Mouse (Mus musculus): ENCODE data around the gene Olfr460. TPM values are rescaled to one million over a fixed set of nuclear protein-coding genes. Genes with fewer than 3 reads are reported as not detected.

Olfr460 gene
- polyA plus RNA-seq (2015; fragmentation: Nextera tagmentation; extraction: Ambion mirVana) = not detected in 2 replicates

DNA sequence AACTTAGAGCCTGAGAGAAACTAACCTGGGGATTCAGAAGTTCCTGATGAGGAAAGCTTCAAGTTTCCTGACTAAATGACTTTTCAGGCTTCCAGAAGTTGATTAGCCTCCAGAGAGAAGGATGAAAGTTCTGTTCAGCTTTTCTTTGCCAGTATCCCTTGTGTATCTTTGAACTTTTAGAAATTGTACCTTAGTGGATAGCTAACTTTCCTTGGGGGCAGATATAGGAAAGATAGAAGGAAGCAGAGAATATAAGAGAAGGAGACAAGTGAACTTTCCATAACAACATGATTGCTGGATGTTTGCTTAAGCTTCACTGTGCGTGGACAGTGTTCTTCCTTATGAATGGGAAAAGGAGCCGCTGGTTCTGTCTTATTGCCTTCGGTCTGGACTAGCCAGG, at the start of gene Olfr460:
Gene Olfr460, plus strand, starts transcription at position 301 of the 400 bp plus-strand sequence.

DNA sequence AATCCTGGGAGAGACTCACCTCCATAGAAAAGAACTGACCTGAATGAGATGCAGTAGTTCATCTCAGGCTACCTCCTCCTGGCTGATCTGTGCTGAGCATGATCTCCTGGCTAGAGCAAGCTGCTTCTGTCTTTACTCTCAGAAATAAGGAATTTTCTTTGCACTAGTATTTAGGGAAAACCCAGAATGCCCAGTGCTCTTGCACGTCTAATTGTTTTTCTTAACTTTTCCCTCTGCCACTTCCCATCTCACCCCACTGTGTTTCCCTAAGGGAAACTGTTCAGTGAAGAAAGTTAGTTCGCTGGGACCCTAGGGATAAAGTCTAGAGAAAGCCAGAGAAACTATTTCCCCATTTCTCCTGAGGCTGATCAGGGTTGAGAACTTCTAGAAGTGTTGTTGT, 14.3 kb upstream of the Olfr460 start, which contains the start of gene Olfr461:
Gene Olfr461, minus strand, starts transcription at position 101 of the 400 bp plus-strand sequence.

DNA sequence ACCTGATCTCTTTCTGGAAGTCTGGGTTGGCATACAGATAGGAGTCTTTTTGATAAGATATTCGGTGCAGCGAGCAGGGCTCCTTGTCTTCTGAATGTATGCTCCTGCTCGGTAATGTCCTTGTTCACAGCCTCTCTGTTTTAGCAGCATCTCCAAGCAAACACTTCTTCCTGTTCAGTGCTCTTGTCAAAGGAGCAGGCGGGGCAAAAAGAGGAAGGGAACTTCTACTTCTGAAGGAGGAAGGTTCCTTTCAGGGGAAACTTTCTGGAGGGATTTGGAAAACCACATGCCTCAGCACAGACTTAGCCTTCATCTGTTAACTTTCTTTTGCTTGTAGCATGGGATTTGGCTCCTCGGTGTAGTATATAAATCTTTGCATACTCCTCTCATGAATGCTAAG, 16.4 kb downstream of the Olfr460 start, which contains the start of gene Clec5a:
Gene Clec5a, minus strand, starts transcription at position 177 of the 400 bp plus-strand sequence.

DNA sequence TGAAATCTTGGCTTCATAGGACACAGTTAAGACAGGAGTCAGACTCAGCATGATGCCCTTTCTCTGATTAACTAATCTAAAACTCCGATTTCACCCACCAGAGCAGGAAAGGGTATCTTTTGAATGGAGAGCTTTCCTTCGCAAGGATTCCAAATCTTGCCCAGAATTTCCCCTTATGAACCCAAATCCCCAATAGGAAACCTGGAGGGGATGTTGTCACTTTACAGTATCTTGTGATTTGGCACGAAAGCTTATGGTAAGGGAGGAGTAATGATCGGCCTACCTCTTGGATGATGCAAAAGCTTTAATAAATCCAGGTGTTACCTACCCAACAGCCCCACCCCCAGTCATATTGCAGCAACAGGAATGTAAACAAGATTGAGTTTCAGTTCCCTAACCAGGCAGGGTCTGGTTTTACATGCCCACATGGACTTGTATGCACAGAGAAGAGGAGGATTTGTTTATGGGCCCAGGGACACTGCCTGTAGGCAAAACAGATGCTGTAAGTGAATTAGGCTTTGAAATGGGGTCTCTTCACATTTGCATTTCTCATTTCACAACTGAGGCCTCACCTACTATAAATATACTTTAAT, 44.1 kb downstream of the Olfr460 start, which contains the start of gene Tas2r138:
Gene Tas2r138, minus strand, starts transcription at position 51 of the 593 bp plus-strand sequence.

Other genes with a start within 250 kb of the Olfr460 start
- 55.4 and 60.3 TPM in 2 replicates for gene Agk, start 244.3 kb upstream of the Olfr460 start, polyA plus RNA-seq (2015; fragmentation: Nextera tagmentation; extraction: Ambion mirVana)
- gene E330009J07Rik, start 133.4 kb upstream of the Olfr460 start, polyA plus RNA-seq (2015; fragmentation: Nextera tagmentation; extraction: Ambion mirVana) = 14.4 and 14.9 TPM in 2 replicates
- 0.12 and 0.19 TPM in 2 replicates for gene Wee2, start 130.4 kb upstream of the Olfr460 start, polyA plus RNA-seq (2015; fragmentation: Nextera tagmentation; extraction: Ambion mirVana)
- gene Ssbp1, start 98.1 kb upstream of the Olfr460 start, polyA plus RNA-seq (2015; fragmentation: Nextera tagmentation; extraction: Ambion mirVana) = 81.6 and 88.9 TPM in 2 replicates
- not detected in 2 replicates for gene Tas2r137, start 78.3 kb upstream of the Olfr460 start, polyA plus RNA-seq (2015; fragmentation: Nextera tagmentation; extraction: Ambion mirVana)
- gene Tas2r108, start 76.0 kb upstream of the Olfr460 start, polyA plus RNA-seq (2015; fragmentation: Nextera tagmentation; extraction: Ambion mirVana) = 0.53 TPM in 1 of 2 replicates, not detected in the other
- not detected in 2 replicates for gene Prss37, start 50.0 kb upstream of the Olfr460 start, polyA plus RNA-seq (2015; fragmentation: Nextera tagmentation; extraction: Ambion mirVana)
- 0.05 and 0.08 TPM in 2 replicates for gene Olfr461, start 14.4 kb upstream of the Olfr460 start, polyA plus RNA-seq (2015; fragmentation: Nextera tagmentation; extraction: Ambion mirVana)
- gene Clec5a, start 16.3 kb downstream of the Olfr460 start, polyA plus RNA-seq (2015; fragmentation: Nextera tagmentation; extraction: Ambion mirVana) = 1.9 and 2.0 TPM in 2 replicates
- gene Tas2r138, start 43.8 kb downstream of the Olfr460 start, polyA plus RNA-seq (2015; fragmentation: Nextera tagmentation; extraction: Ambion mirVana) = not detected in 2 replicates
- 0.08 and 0.31 TPM in 2 replicates for gene Mgam, start 59.3 kb downstream of the Olfr460 start, polyA plus RNA-seq (2015; fragmentation: Nextera tagmentation; extraction: Ambion mirVana)